Mouse (Mus musculus) Muller cell, postnatal 12 days (primary cell): Measurements from ENCODE around the gene Atg9b.

ENCODE experiments used
- DNase-seq: peaks from one replicate; pipeline ENCODE4 v3.0.0-alpha.2; 2015; ENCODE audit errors: inconsistent ontology term

The Atg9b gene

GRCm38 (mm10) chr5:24381988-24382387 is 10.0 kb downstream of the Atg9b start:
- no peak for DNase-seq

- no peak for DNase-seq
Measured at GRCm38 (mm10) chr5:24381486-24381885, 10.5 kb downstream of the Atg9b start.

- DNase-seq = no peak
Measured at GRCm38 (mm10) chr5:24380499-24380898, 11.4 kb downstream of the Atg9b start.

GRCm38 (mm10) chr5:24379501-24379900 is 12.4 kb downstream of the Atg9b start:
- no peak for DNase-seq

GRCm38 (mm10) chr5:24378700-24379099 is 13.2 kb downstream of the Atg9b start:
- DNase-seq = no peak

GRCm38 (mm10) chr5:24374666-24375328 is 17.1 kb downstream of the Atg9b start:
- no peak for DNase-seq

- peak; percentile 22 for DNase-seq
Measured at GRCm38 (mm10) chr5:24374216-24374615, 17.7 kb downstream of the Atg9b start.

- DNase-seq = no peak
Measured at GRCm38 (mm10) chr5:24373807-24374206, 18.1 kb downstream of the Atg9b start.

- no peak for DNase-seq
Measured at GRCm38 (mm10) chr5:24369767-24370166, 22.2 kb downstream of the Atg9b start.

- DNase-seq = no peak
Measured at GRCm38 (mm10) chr5:24366426-24366825, 25.5 kb downstream of the Atg9b start.

- no peak for DNase-seq
Measured at GRCm38 (mm10) chr5:24365528-24365927, 26.4 kb downstream of the Atg9b start.

- DNase-seq = no peak
Measured at GRCm38 (mm10) chr5:24364963-24365362, 27.0 kb downstream of the Atg9b start.

GRCm38 (mm10) chr5:24364508-24364907 is 27.4 kb downstream of the Atg9b start, which contains the start of gene Nos3:
Gene Nos3, plus strand, starts transcription at chr5:24364810.
- DNase-seq = no peak

GRCm38 (mm10) chr5:24364061-24364460 is 27.9 kb downstream of the Atg9b start:
- DNase-seq = no peak

- DNase-seq = no peak
Measured at GRCm38 (mm10) chr5:24363467-24363866, 28.5 kb downstream of the Atg9b start.

GRCm38 (mm10) chr5:24360792-24361454 is 31.0 kb downstream of the Atg9b start:
- DNase-seq = peak; percentile 57

- DNase-seq = peak; percentile 77
Measured at GRCm38 (mm10) chr5:24357461-24357860, 34.5 kb downstream of the Atg9b start.

GRCm38 (mm10) chr5:24356764-24357163 is 35.2 kb downstream of the Atg9b start:
- no peak for DNase-seq

- no peak for DNase-seq
Measured at GRCm38 (mm10) chr5:24353327-24353726, 38.6 kb downstream of the Atg9b start.

- DNase-seq = no peak
Measured at GRCm38 (mm10) chr5:24352251-24352859, 39.6 kb downstream of the Atg9b start.

GRCm38 (mm10) chr5:24351701-24352171 is 40.2 kb downstream of the Atg9b start:
- DNase-seq = peak; percentile 86

- DNase-seq = no peak
Measured at GRCm38 (mm10) chr5:24351278-24351677, 40.7 kb downstream of the Atg9b start, which contains the start of gene Kcnh2. Gene Kcnh2, minus strand, starts transcription at chr5:24351604.
